Mouse (Mus musculus) cerebral cortex, adult 2 months (tissue): ENCODE data around the gene Dyrk1b.

Source experiments
- WGBS: fragments of 180-500 bp; shearing (Covaris S2); methylation state at CpG from one replicate; pipeline ENCODE4 v1.1.7; 2018; 5-methylcytosine and 5-hydroxymethylcytosine counted together

The Dyrk1b gene

DNA sequence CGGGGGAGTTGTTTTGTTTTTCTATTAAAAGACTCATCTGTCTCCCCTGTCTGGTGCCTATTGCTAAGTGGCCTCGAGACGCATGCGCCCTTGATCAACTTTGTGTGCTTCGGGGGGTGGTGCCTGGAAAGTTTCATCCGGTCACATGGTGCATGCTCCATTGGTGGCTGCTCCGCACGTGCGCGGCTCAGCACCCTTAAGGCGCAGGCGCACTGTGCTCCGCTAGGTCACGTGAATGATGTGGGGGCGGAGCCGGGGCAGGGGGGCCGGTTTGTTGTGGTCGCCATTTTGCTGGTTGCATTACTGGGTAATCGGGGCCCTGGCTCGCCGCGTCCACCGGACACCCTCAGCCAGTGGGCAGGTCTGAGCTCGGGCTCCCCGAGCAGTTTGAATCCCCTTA, at the start of gene Dyrk1b:
Gene Dyrk1b (plus strand): TSS at position 242 of the 400 bp plus-strand sequence.
- 1% methylated on average over 25 of the region's 25 CpGs for WGBS

DNA sequence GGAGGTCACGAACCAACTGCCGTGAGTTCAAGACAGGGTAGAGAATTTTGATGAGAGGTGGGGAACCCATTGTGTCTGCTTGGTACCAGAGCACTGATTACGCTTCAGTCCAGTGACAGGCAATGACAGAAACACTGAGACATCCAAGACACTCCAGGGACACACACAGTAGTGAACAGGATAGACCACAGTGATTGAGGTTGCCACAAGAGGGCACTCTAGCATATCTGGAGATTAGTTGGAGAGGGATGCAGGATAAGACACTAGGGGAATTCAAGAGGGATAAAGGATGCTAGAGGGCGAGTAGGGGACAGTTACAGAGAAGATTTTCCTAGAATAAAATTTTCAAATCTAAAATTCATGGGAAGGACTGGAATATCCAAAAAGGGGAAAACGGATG, 41.7 kb upstream of the Dyrk1b start:
- 70% methylated on average over 5 of the region's 5 CpGs for WGBS

DNA sequence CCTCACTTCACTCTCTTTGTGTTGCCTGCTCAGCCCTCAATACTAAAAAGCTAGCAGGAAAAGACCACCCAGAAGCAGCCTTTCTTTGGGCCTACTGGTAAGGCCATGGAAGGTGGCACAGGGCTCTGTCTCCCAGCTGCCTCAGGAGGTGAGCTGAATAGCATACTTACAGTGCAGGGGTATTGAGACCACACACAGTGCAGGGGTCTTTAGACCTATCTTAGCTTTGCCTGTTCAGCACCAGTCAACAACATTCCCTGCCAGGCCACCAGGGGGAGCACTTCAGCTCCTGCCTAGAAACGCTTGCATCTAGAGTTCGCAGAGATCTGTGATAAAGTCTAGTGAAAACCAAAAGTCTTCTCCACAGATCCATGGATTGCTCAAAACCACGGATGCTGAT, 31.0 kb upstream of the Dyrk1b start:
- WGBS, result 14% methylated on average over 3 of the region's 3 CpGs

DNA sequence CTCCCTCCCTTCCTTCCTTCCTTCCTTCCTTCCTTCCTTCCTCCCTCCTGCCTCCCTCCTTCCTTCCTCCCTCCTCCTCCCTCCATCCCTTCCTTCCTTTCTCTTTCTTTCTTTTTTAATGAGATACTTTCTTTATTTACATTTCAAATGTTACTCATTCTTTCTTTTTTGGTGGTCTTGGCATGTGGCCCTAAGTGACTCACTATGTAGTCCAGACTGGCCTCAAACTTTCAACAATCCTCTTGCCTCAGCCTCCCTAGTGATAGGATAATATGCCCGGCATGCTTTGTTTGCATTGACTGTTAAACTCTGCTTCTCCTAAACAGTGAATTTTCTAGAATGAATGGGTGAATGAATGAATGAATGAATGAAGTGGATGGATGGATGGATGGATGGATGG, 29.4 kb upstream of the Dyrk1b start:
- WGBS, result 74% methylated on average over 1 of the region's 1 CpGs

DNA sequence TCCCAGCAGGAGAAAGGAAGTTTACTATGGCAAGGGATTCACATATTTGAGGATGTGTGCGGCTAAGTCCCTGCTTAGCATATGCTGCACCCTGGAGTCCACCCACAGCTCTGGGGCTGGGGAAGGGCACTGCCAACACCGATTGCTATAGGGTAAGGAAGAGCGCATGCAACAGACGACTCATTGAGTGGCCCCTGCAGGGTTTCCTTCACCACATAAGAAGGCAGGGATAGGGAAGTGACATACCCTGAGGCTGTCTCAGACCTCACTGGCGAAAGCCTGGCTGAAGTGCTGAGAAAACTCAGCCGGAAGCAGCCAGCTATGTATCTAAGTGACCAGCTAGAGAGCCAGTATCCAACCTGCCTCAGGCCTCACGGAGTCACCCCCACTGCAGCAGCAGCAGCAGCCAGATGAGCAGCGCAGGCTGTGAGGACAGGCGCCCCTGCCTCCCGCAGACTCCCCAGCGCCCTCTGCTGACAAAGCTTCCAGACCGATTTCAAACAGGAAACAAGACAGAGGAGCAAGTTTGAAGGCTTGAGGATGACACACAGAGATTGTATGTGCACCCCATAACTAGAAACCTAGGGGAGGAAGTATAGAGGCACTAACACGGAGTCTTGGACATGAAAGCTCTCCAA, 27.6 kb upstream of the Dyrk1b start:
- WGBS, result 20% methylated on average over 13 of the region's 13 CpGs

DNA sequence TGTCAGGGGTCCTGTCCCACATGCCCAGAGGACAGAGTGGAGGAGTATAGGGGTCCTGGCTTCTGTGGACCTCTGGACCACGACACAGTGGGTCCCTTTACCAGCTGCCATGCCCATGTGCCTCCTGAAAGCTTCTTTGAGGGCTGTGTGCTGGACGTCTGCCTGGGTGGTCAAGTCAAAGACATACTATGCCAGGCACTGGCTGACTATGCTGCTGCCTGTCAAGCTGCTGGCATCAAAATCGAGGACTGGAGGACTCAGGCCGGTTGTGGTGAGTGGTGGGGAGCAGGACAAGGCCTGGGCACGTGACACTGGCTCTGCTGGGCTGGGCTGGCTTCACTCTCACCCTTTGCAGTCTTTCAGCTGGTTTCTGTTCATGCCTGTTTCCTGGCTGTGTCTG, 25.7 kb upstream of the Dyrk1b start:
- WGBS, result 17% methylated on average over 5 of the region's 5 CpGs

DNA sequence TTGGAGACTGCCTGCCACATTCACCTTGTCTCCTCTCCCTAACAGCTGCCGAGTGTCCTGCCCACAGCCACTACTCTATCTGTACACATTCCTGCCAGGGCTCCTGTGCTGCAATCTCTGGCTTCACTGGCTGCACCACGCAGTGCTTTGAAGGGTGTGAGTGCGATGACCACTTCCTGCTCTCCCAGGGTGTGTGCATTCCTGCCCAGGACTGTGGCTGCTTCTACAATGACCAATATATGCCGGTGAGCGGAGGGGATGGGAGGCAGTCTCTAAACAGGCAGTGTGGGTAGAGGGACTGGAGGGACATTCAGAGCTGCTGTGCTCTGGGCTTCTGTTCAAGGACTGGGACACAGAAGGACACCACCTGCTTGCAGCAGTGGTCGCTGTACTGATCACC, 20.0 kb upstream of the Dyrk1b start:
- 70% methylated on average over 6 of the region's 6 CpGs for WGBS

DNA sequence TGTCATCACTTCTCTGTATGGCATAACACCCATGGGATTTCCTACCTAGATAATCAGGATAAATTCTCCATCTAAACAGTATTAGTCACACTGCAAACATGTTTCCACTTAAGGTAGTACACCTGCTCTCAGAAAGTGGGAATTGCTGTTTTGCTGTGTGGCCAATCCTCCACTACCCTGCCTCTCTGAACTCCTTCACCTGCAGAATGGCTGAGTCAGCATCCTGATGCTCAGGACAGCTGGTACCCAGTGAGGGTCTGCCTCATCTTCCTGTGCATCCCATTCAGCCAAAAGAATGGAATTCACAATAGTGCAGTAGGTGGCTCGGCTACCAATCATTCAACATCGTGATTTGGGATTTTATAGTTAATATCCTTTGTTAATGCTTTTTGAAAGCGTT, 19.4 kb upstream of the Dyrk1b start:
- 82% methylated on average over 3 of the region's 3 CpGs for WGBS

DNA sequence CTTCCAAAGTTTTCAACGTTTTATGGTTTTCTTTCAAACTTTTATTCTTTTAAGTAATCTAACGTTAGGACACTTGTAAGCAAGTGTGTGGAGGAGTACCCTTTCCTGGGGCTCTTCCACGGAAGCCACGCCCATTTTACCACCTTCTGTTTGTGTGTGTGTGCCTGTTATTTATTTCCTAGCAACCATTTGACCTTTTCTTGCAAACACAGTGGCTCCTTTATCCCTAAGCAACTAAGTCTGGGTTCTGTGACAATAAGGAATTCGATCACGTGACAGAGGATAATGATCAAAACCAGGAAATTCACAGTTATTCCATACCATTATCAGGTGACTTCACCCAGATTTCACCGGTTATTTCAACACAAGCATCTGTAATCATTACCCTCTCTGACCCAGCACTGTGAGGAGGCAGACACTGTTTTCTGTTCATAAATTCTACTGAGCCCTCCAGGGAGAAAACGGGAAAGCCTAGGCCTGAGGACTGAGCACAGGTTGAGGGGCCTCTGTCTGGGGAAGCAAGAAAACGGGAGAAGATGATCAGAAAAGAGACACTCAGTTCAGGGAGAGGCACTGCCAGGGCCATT, 18.0 kb upstream of the Dyrk1b start:
- WGBS, result 58% methylated on average over 9 of the region's 9 CpGs

DNA sequence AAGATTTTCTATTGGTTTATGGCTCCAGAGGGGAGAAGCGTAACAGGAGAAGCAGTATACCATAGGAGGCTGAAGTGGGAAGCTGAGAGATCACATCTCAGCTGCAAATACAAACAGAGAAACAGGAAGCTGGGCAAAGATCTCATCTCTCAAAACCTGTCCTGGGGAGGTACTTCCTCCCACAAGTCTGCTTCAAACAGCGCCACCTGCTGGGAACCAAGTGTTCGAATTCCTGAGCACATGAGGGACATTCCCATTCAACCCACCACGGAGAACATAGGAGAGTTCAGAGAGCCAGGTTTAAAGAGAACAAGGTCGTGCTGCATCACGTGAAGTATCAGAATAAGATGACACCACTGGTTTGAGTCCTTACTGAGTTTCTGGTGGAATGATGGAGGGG, 13.9 kb upstream of the Dyrk1b start:
- 85% methylated on average over 6 of the region's 6 CpGs for WGBS

DNA sequence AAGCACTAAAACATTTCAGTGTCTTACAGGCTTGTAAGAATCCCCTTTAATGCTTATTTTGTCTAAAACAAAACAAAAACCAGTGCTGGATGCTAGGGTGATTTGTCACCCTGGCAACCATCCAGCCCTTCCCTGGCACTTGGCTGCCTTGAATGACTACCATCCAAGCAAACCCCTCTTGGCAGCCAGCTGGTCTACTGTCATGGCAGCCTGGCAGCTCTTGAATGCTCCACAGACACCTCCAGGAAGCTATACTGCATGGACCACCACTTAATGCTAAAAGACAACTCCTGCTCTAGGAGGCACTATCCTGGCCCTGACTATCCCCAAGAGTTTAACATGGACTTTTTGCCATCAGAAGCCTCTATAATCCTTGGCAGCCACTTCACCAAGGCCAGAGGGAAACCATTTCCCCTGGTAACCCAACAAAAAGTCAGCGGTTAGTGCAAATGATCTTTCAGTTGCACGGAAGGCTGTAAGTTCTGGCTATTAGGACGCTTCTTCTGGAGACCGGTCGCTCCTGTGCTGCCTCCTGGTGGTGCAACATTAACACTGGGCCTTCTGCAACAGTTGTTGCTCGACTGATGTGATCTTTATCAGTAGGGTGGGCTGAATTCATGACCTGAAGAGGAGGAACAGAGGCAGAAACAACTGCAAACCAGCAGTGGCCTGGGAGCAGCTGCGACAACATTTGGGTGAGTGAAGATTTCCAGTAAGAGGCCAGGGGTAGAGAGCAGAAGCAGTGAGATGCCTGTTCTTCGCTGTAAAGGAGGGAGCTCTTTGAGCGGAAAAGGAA, 10.8 kb upstream of the Dyrk1b start:
- WGBS, result 5% methylated on average over 9 of the region's 9 CpGs

DNA sequence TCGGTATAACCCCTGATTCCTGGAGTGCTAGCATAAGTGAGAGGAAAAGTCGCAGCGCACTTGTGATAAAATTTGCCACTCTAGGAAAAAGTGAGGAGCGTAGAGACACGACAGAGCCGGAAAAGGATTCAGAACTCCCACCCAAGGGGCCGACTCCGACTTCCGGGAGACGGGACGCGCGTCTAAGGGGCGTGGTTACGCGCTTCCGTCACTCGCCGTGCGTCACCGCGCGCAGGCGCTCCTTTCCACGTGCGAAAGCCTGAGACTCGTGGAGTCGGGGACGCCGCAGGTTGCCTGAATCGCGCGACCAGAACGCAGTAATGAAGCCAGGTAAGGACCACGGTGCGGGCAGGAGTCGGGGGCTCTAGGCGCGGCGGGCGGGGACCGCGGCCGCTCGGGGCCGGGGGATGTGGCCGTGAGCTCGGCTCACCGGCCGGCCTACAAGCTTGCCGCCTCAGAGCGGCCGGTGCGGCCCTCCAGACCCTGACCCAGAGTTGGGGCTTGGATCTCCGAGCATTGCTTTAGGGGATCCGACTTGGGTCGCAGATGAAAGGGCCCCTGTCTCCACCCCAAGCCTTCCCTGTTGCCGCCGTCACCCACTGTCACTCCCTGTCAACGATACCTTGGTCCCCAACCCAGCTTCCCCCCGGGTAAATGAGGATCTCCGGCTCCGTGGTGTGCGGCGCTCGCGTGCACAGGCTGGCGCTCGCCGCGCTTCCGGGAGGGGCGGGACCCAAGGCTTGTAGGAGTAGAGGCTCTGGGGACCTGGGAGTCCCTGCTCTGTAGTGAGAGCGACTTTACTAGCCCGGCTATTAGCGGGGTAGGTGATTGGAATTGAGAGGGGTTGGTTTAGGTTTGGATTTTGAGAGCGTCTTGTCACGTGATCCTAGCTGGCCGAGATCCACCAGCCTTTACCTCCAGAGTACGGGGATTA, 9.5 kb upstream of the Dyrk1b start, which contains the start of gene Fbl:
Gene Fbl (plus strand): TSS at position 222 of the 934 bp plus-strand sequence.
- under 1% methylated on average over 80 of the region's 80 CpGs for WGBS

DNA sequence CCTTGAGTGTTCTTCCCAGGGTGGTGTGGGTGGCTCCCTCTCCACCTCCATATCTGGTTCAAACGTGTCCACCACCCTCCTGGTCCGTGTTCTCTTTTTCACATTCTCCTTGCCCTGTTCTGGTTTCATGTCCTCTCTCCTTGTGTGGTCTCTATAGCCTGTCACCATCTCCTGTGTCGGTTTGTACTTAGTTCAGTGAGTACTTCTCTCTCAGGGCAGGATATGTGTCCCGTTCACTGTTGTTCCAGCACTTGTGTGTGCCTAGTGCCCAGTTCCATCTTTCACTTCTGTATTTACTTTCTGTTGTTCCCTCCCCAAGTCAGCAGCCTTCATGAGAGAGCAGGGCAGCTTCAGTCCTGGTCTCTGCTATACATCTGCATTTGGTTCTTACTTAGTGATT, 3.9 kb upstream of the Dyrk1b start:
- WGBS, result 65% methylated on average over 4 of the region's 4 CpGs

DNA sequence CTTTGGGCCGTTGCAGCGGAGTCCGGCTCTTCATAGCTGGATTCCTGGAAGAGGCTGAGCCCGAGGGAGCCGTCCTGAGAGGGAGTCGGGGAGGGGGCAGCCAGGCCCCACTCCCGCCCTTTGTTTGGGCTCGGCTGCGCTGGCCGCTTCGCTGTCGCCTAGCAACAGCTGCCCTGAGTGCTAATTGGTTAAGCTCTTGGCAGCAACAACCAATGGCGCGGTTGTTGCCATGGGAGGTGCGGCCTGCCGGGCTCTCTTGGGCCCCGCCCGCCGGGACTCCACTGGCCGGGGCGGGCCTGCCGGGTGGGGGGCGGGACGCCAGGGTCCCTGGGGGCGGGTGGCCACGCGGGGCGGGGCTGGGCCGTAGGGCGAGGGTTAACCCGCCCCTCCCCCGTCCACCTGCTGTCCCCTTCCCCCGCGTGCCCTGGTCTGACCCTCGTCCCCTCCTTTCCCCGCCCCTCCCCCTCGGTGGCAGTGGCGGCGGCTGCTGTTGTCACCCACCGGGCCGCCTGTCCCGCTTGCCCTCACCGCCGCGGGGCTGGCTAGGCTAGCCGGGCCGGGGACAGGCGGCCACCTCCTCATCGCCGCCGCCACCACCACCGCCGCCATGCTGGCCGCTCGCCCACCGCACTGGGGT, 590 bp downstream of the Dyrk1b start:
- WGBS, result 2% methylated on average over 45 of the region's 56 CpGs

DNA sequence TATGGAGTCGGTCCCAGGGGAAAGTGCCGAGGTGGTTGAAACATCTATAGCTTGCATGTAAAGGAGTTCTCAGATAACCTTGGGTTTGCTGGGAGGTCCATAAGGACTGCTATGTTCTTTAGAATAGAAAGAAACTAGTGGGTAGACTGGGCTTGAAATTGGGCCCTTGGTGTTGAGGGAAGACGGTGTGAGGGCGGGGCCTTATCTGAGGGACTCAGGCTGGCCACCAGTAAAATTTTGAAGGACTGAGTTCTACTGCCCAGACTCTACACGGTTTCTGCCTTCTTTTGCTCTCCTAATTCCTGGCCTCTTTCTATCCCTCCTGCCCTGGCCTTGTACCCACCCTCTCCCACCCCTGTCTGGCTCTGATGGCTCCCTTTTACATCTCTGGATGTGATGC, 1.6 kb downstream of the Dyrk1b start:
- 48% methylated on average over 5 of the region's 5 CpGs for WGBS

DNA sequence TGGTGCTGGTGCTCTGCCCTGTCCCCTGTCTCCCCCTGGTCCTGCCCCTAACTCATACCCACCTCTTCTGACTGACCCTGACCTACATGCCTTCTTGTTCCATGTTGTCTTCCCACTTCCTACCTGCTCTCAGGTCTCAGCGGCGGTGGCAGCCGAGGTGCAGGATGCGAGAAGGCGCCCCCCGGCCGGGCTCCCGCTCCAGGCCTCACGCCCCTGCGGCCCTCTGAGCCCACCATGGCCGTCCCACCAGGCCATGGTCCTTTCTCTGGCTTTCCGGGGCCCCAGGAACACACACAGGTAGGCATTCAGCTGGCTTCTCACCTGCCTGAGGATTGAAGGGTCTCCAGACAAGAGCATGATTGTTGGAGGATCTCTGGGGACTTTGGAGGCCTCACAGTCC, 2.1 kb downstream of the Dyrk1b start:
- WGBS, result 96% methylated on average over 12 of the region's 12 CpGs

DNA sequence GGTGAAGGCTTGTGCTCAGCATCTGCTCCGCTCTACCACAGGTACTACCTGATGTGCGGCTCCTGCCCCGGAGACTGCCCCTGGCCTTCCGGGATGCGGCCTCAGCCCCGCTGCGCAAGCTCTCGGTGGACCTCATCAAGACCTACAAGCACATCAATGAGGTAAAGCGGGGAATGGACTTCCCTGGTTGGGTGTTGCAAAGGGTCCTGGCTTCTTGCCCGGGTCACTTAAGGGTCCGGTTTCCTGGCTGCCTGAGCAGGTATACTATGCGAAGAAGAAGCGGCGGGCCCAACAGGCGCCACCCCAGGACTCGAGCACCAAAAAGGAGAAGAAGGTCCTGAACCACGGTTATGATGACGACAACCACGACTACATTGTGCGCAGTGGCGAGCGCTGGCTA, 3.1 kb downstream of the Dyrk1b start:
- WGBS, result 93% methylated on average over 22 of the region's 22 CpGs

DNA sequence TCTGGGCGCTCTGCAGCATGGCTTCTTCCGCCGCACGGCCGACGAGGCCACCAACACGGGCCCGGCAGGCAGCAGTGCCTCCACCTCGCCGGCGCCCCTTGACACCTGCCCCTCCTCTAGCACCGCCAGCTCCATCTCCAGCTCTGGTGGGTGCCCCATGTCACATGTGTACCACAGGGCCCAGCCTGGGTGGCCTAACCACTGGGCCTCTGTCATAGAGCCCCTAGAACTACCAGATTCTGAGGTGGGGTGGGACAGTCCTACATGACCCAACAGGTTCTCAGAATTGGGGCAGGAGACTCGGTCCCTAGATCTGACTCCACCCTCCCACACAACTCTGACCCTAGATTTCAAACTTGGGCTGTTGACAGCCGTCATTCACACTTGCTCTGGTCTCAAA, 6.6 kb downstream of the Dyrk1b start:
- 93% methylated on average over 14 of the region's 14 CpGs for WGBS

DNA sequence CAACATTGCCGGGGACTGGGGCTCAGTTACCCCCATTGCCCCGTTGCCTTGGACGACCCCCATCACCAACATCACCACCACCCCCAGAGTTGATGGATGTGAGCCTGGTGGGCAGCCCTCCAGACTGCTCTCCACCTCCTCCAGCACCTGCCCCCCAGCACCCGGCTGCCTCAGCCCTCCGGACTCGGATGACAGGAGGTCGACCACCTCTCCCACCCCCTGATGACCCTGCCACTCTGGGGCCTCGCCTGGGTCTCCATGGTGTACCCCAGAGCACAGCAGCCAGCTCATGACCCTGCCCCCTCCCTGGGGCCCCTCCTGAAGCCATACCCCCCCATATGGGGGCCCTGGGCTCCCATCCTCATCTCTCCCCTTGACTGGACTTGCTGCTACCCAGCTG, 7.4 kb downstream of the Dyrk1b start:
- WGBS, result 83% methylated on average over 8 of the region's 8 CpGs

DNA sequence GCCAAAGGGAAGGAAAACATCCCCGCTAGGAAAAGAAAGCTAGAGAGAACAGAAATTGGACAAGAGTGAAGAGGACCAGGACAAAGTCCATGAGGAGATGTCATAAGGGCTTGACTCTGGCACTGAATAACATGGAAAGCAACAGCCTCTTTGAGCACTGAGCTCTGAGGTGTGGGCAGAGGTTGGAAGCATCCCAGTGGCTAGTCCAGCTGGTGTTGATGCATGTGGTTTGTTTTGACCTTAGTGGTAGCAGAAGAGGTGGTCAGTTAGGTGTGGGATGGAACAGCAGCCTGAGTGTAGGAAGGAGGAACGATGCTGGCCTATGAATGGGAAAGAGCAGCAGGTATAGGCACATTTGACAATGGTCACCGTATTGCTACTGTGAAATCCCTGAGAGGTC, 12.2 kb downstream of the Dyrk1b start:
- 86% methylated on average over 3 of the region's 3 CpGs for WGBS

DNA sequence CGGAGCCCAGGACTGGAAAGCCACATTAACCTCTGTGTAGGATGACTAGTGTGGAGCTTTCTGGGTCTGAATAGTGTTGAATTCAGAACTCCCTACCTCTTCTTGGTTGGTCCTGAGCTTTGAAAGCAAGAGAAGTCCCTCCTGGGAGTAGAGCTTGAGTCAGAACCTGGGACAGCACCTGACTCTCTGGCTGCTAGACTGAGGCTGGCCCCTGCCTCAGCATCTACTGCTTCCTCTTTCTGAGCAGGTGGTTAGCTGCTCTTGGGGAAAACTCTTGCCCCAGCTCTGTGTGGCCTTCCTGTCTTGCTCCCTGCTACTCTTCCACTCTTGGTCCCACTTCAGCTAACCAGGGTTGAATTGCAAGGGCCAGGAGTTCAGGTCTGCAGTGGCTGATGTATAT, 12.6 kb downstream of the Dyrk1b start:
- 95% methylated on average over 1 of the region's 1 CpGs for WGBS
